Mouse (Mus musculus): ENCODE results near the gene Cideb. TPM values are rescaled to one million over a fixed set of nuclear protein-coding genes. Genes with fewer than 3 reads are reported as not detected.

The Cideb gene
- polyA plus RNA-seq (2015; fragmentation: Nextera tagmentation; extraction: Ambion mirVana) = 0.21 TPM in 1 of 2 replicates, not detected in the other

DNA sequence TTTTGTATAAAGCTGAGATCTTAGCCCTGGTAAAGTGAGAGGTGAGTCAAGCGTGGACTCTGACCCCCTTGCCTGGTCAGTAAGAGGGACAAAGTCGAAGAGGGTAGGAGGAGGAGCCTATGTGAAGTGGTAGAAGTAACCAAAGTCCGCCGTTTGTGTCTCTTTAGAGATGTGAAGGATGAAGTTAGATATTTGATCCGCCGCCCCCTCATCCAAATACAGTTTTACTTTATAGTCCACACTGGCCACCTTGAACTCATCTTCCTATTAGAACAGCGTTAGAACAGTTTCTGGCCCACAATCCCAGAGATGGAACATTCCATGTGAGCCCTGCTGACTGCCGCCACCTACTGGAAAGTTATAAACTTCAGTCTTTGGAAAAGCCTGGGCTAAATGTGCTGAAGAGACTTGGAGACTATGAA is at the start of gene Cideb:
TSS of gene Cideb (minus strand) at position 96 of the 422 bp plus-strand sequence.
- WGBS = 18% methylated on average over 8 of the region's 8 CpGs
- Histone ChIP-seq H3K27me3 (replicated peaks; ENCODE audit: control insufficient read depth, insufficient read depth, low read length) (peaks cover 12% of the 10 kb centered on the region), H3K4me2 (ENCODE audit: low read length) (no peak within 1 kb of the TSS), H3K4me3 (replicated peaks; ENCODE audit: low read length) (no peak within 1 kb of the TSS), H3K36me3 (ENCODE audit: control insufficient read depth, insufficient read depth) (peaks cover 5% of the 10 kb centered on the region), H3K9ac (replicated peaks; ENCODE audit: low read depth, low read length) (no peak within 1 kb of the TSS), H3K9me3 (ENCODE audit: control insufficient read depth, low read length) (no peaks in the 10 kb centered on the region), H3K4me1 (replicated peaks; ENCODE audit: control insufficient read depth, insufficient read depth, low read length) (peaks cover 9% of the 10 kb centered on the region), H3K27ac (ENCODE audit: low read length) (no peak within 1 kb of the TSS)
- no peak for ATAC-seq

DNA sequence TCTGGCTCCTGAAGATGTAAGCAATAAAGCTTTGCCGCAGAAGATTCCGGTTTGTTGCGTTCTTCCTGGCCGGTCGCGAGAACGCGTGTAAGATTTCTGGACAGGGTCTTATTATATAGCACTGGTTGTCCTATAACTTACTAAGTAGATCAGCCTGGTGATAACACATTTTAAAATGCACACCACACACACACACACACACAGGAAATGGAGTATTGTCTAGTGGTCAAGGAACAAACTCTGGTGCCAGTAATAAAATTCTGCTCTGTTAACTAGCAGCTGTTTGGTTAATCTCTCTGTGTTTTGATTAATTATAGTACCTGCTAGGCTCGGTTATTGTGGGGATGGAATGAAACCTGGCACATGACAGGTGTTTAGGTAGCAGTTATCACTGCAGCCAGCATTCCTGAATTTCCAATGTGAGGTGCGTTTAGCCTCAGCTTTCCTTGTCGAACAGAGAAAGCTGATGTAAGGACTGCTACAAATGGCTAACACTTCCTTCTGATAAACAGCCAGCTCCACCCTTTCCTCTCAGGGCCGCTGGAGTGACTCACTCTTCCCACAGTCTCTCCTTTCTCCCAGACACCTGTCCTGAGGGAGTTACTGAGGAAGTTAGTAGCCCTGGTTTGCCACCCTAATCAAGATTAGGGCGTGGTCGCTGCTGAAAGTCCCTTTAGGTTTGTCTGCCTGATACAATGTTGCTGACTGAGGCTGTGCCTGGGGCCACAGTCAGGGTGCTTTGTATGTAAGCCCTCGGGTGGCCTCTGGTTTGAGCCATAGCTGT is 37.3 kb upstream of the Cideb start:
- Histone ChIP-seq H3K4me1 (replicated peaks; ENCODE audit: control insufficient read depth, insufficient read depth, low read length) (no peaks in the 10 kb centered on the region), H3K27me3 (replicated peaks; ENCODE audit: control insufficient read depth, insufficient read depth, low read length) (0 out of 2 replicates have a peak, but pooled peaks cover 2% of the 10 kb centered on the region), H3K9me3 (ENCODE audit: control insufficient read depth, low read length) (no peaks in the 10 kb centered on the region), H3K4me2 (ENCODE audit: low read length) (no peak overlapping the region), H3K4me3 (replicated peaks; ENCODE audit: low read length) (no peak overlapping the region), H3K27ac (ENCODE audit: low read length) (no peak overlapping the region), H3K36me3 (ENCODE audit: control insufficient read depth, insufficient read depth) (no peaks in the 10 kb centered on the region), H3K9ac (replicated peaks; ENCODE audit: low read depth, low read length) (no peak overlapping the region)
- WGBS = 84% methylated on average over 15 of the region's 15 CpGs
- ATAC-seq = no peak

- no peak for ATAC-seq
- Histone ChIP-seq H3K27ac (ENCODE audit: low read length) (no peak overlapping the region), H3K4me1 (replicated peaks; ENCODE audit: control insufficient read depth, insufficient read depth, low read length) (no peaks in the 10 kb centered on the region), H3K4me3 (replicated peaks; ENCODE audit: low read length) (no peak overlapping the region), H3K27me3 (replicated peaks; ENCODE audit: control insufficient read depth, insufficient read depth, low read length) (peaks cover 7% of the 10 kb centered on the region; the same call in 1 of the 2 replicates), H3K9ac (replicated peaks; ENCODE audit: low read depth, low read length) (no peak overlapping the region), H3K36me3 (ENCODE audit: control insufficient read depth, insufficient read depth) (no peaks in the 10 kb centered on the region), H3K4me2 (ENCODE audit: low read length) (no peak overlapping the region), H3K9me3 (ENCODE audit: control insufficient read depth, low read length) (no peaks in the 10 kb centered on the region)
- 71% methylated on average over 2 of the region's 2 CpGs for WGBS
Observed at GRCm38 (mm10) chr14:55793946-55794345, 35.7 kb upstream of the Cideb start.

DNA sequence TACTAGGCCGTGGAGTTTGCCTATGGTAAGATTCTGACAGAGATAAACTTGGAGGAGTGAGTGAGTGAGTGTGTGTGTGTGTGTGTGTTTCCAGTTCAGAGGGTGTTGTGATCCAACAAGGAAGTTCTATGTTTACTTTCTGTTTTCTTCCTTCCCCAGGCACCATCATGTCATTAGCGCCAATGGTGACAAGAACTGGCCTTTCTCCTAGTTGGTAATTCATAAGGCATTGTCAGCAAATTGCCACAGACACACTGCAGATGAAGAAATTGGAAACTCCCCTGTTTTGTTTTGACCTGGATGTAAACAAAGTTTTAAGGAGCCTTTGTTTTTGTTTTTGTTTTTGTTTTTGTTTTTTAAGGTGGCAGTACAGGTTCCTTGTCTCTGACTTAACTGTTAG is 35.2 kb upstream of the Cideb start:
- Histone ChIP-seq H3K9ac (replicated peaks; ENCODE audit: low read depth, low read length) (no peak overlapping the region), H3K27ac (ENCODE audit: low read length) (no peak overlapping the region), H3K36me3 (ENCODE audit: control insufficient read depth, insufficient read depth) (no peaks in the 10 kb centered on the region), H3K4me3 (replicated peaks; ENCODE audit: low read length) (no peak overlapping the region), H3K4me2 (ENCODE audit: low read length) (no peak overlapping the region), H3K4me1 (replicated peaks; ENCODE audit: control insufficient read depth, insufficient read depth, low read length) (no peaks in the 10 kb centered on the region), H3K9me3 (ENCODE audit: control insufficient read depth, low read length) (no peaks in the 10 kb centered on the region), H3K27me3 (replicated peaks; ENCODE audit: control insufficient read depth, insufficient read depth, low read length) (peaks cover 7% of the 10 kb centered on the region; the same call in 1 of the 2 replicates)
- 69% methylated on average over 2 of the region's 2 CpGs for WGBS
- no peak for ATAC-seq

- 5% methylated on average over 40 of the region's 40 CpGs for WGBS
- Histone ChIP-seq H3K27ac (ENCODE audit: low read length) (no peak within 1 kb of the TSS), H3K4me2 (ENCODE audit: low read length) (peak within 1 kb of the TSS; percentile 31), H3K36me3 (ENCODE audit: control insufficient read depth, insufficient read depth) (no peaks in the 10 kb centered on the region), H3K27me3 (replicated peaks; ENCODE audit: control insufficient read depth, insufficient read depth, low read length) (peaks cover 52% of the 10 kb centered on the region), H3K9ac (replicated peaks; ENCODE audit: low read depth, low read length) (no peak within 1 kb of the TSS), H3K9me3 (ENCODE audit: control insufficient read depth, low read length) (no peaks in the 10 kb centered on the region), H3K4me1 (replicated peaks; ENCODE audit: control insufficient read depth, insufficient read depth, low read length) (peaks cover 8% of the 10 kb centered on the region), H3K4me3 (replicated peaks; ENCODE audit: low read length) (no peak within 1 kb of the TSS)
- ATAC-seq = no peak
Observed at GRCm38 (mm10) chr14:55788256-55789050, 30.2 kb upstream of the Cideb start, which contains the start of gene Ripk3. Ripk3 (minus strand) TSS chr14:55788865.

- Histone ChIP-seq H3K4me3 (replicated peaks; ENCODE audit: low read length) (no peak overlapping the region), H3K27me3 (replicated peaks; ENCODE audit: control insufficient read depth, insufficient read depth, low read length) (peaks cover 58% of the 10 kb centered on the region), H3K9ac (replicated peaks; ENCODE audit: low read depth, low read length) (no peak overlapping the region), H3K4me2 (ENCODE audit: low read length) (no peak overlapping the region), H3K27ac (ENCODE audit: low read length) (no peak overlapping the region), H3K36me3 (ENCODE audit: control insufficient read depth, insufficient read depth) (no peaks in the 10 kb centered on the region), H3K4me1 (replicated peaks; ENCODE audit: control insufficient read depth, insufficient read depth, low read length) (peaks cover 11% of the 10 kb centered on the region), H3K9me3 (ENCODE audit: control insufficient read depth, low read length) (no peaks in the 10 kb centered on the region)
- no peak for ATAC-seq
- 43% methylated on average over 11 of the region's 11 CpGs for WGBS
Observed at GRCm38 (mm10) chr14:55787731-55788130, 29.5 kb upstream of the Cideb start.

GRCm38 (mm10) chr14:55785195-55785594 is 26.9 kb upstream of the Cideb start:
- no peaks in the 10 kb centered on the region for H3K9me3 ChIP-seq (ENCODE audit: control insufficient read depth, low read length)
- H3K4me2 ChIP-seq (ENCODE audit: low read length) = no peak overlapping the region
- H3K27me3 ChIP-seq (replicated peaks; ENCODE audit: control insufficient read depth, insufficient read depth, low read length) = peaks cover 68% of the 10 kb centered on the region
- no peak overlapping the region for H3K9ac ChIP-seq (replicated peaks; ENCODE audit: low read depth, low read length)
- no peak overlapping the region for H3K4me3 ChIP-seq (replicated peaks; ENCODE audit: low read length)
- WGBS = 24% methylated on average over 6 of the region's 6 CpGs
- no peak for ATAC-seq
- no peaks in the 10 kb centered on the region for H3K36me3 ChIP-seq (ENCODE audit: control insufficient read depth, insufficient read depth)
- no peak overlapping the region for H3K27ac ChIP-seq (ENCODE audit: low read length)
- peaks cover 11% of the 10 kb centered on the region for H3K4me1 ChIP-seq (replicated peaks; ENCODE audit: control insufficient read depth, insufficient read depth, low read length)

- no peaks in the 10 kb centered on the region for H3K36me3 ChIP-seq (ENCODE audit: control insufficient read depth, insufficient read depth)
- peak within 1 kb of the TSS; percentile 31 for H3K4me3 ChIP-seq (replicated peaks; ENCODE audit: low read length)
- no peak for ATAC-seq
- H3K9me3 ChIP-seq (ENCODE audit: control insufficient read depth, low read length) = no peaks in the 10 kb centered on the region
- H3K27ac ChIP-seq (ENCODE audit: low read length) = no peak within 1 kb of the TSS
- peaks cover 64% of the 10 kb centered on the region for H3K27me3 ChIP-seq (replicated peaks; ENCODE audit: control insufficient read depth, insufficient read depth, low read length)
- H3K4me2 ChIP-seq (ENCODE audit: low read length) = peak within 1 kb of the TSS; percentile 44
- no peak within 1 kb of the TSS; the same call in 1 of the 2 replicates for H3K9ac ChIP-seq (replicated peaks; ENCODE audit: low read depth, low read length)
- WGBS = 3% methylated on average over 13 of the region's 13 CpGs
- peaks cover 11% of the 10 kb centered on the region for H3K4me1 ChIP-seq (replicated peaks; ENCODE audit: control insufficient read depth, insufficient read depth, low read length)
Observed at GRCm38 (mm10) chr14:55783958-55784235, 25.6 kb upstream of the Cideb start, which contains the start of gene Adcy4. Adcy4 (minus strand) TSS chr14:55784095.

- Histone ChIP-seq H3K36me3 (ENCODE audit: control insufficient read depth, insufficient read depth) (no peaks in the 10 kb centered on the region), H3K4me1 (replicated peaks; ENCODE audit: control insufficient read depth, insufficient read depth, low read length) (peaks cover 11% of the 10 kb centered on the region), H3K27me3 (replicated peaks; ENCODE audit: control insufficient read depth, insufficient read depth, low read length) (peaks cover 64% of the 10 kb centered on the region), H3K9ac (replicated peaks; ENCODE audit: low read depth, low read length) (no peak overlapping the region; the same call in 1 of the 2 replicates), H3K4me3 (replicated peaks; ENCODE audit: low read length) (peak overlapping the region; percentile 31), H3K4me2 (ENCODE audit: low read length) (peak overlapping the region; percentile 44), H3K27ac (ENCODE audit: low read length) (no peak overlapping the region), H3K9me3 (ENCODE audit: control insufficient read depth, low read length) (no peaks in the 10 kb centered on the region)
- no peak for ATAC-seq
- 2% methylated on average over 31 of the region's 31 CpGs for WGBS
Observed at GRCm38 (mm10) chr14:55783171-55783957, 25.1 kb upstream of the Cideb start.
